Mouse (Mus musculus): ENCODE data around the gene Krt34. TPM values are rescaled to one million over a fixed set of nuclear protein-coding genes. Genes with fewer than 3 reads are reported as not detected.

Gene Krt34
- polyA plus RNA-seq, 1 experiment, result not detected

DNA sequence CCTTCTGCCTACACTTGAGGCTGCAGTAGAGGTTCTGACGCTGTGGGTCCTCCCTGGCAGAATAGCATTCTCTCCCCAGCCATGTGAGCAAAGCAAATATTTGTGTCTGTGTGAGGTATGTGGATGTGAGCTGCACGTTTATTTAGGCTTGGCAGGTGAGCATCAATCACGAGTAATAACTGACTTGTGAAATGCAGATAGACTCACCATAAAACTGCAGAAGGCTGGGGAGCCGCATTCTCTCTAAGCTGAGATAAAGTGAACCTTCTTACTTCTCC is 47.0 kb downstream of the Krt34 start:
- TF ChIP-seq POLR2A (IDR thresholded peaks at IDR 0.05; ENCODE audit: borderline replicate concordance, extremely low read depth, insufficient read depth, insufficient read length, poor library complexity, severe bottlenecking), result no peak
- no peak for TF ChIP-seq CTCF (IDR thresholded peaks at IDR 0.05; ENCODE audit: borderline replicate concordance, extremely low read depth, insufficient read depth, insufficient read length)
- DNase-seq (ENCODE audit: low read depth), result no peak

DNA sequence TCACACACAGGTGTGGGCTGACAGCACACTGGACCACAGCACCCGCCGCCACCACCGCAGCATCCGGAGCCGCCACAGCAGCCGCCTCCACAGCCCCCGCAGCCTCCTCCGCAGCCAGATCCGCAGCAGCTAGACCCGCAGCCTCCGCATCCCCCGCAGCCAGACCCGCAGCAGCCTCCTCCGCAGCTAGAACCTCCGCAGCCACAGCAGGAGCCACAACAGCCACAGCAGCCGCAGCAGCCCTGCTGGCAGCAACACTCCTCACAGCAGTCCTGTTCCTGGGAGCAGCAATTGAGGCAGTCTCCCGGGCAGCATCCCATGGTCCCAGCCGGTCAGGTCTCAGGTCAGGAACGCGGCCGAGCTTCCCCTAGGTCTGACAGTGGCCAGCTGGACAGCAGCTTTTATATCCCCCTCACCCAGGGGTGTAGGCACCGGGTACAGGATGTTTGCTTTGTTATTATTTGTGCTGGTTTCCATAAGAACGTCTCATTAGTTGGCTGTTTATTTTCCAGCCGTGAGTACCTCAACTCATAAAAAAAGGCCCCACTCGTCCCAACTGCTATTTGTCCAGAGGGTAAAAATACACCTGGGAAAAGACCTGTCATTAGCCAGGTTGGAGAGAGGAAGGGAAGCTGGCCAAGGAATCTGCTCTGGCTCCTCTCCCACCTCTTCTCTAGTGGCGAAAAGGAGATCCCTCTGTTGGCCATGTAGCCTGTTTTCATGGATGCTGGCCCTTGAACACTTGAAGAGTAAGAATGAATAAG is 47.6 kb downstream of the Krt34 start, which contains the start of gene Krtap17-1:
TSS of gene Krtap17-1 (minus strand) at position 375 of the 764 bp plus-strand sequence.
- no peak for TF ChIP-seq CTCF (IDR thresholded peaks at IDR 0.05; ENCODE audit: borderline replicate concordance, extremely low read depth, insufficient read depth, insufficient read length)
- peak; percentile 31 for DNase-seq (ENCODE audit: low read depth)

DNA sequence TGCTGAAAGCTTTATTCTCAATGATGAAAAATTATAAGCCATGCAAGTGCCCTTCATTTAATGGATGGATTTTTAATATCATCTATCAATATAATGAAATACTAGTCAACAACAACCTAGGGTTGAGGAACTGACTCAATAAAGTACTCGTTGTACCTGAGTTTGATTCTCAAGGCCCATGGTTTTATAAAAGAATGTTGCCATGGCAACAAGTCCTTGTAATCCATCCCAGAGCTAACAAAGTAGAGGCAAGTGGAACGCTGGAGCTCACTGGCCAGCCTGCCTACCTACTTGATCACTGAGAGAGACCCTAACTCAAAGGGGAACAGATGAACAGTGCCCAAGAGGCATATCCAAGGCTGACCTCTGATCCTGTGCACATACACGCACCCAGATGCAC is 50.8 kb downstream of the Krt34 start:
- TF ChIP-seq CTCF (IDR thresholded peaks at IDR 0.05; ENCODE audit: borderline replicate concordance, extremely low read depth, insufficient read depth, insufficient read length), result no peak
- TF ChIP-seq POLR2A (IDR thresholded peaks at IDR 0.05; ENCODE audit: borderline replicate concordance, extremely low read depth, insufficient read depth, insufficient read length, poor library complexity, severe bottlenecking), result no peak
- DNase-seq (ENCODE audit: low read depth), result peak; percentile 38

DNA sequence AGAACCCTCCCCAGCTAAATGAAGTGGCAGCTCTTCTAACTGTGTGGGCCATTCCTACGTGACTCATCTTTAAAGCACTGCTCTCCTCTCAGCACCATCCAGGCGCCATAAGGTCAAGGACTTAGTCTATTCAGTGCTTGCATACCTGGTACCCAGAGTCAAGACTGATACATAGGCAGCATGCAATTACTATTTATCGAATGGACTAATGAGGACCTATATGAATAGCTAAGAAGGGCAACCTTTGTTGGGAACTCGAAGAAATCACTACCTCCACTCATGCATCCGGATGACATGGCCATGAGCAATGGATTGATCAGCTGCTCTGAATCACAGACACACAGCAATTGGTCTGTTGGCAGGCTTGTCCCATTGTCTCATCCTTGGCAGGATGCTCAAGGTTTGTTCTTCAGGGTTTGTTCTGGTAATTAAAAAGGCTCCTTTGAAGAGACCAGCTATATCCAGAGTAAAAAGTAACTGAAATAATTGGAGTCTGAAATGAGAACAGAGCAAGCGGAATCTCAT is 51.4 kb downstream of the Krt34 start:
- no peak for DNase-seq (ENCODE audit: low read depth)
- no peak for TF ChIP-seq POLR2A (IDR thresholded peaks at IDR 0.05; ENCODE audit: borderline replicate concordance, extremely low read depth, insufficient read depth, insufficient read length, poor library complexity, severe bottlenecking)
- TF ChIP-seq CTCF (IDR thresholded peaks at IDR 0.05; ENCODE audit: borderline replicate concordance, extremely low read depth, insufficient read depth, insufficient read length), result no peak

DNA sequence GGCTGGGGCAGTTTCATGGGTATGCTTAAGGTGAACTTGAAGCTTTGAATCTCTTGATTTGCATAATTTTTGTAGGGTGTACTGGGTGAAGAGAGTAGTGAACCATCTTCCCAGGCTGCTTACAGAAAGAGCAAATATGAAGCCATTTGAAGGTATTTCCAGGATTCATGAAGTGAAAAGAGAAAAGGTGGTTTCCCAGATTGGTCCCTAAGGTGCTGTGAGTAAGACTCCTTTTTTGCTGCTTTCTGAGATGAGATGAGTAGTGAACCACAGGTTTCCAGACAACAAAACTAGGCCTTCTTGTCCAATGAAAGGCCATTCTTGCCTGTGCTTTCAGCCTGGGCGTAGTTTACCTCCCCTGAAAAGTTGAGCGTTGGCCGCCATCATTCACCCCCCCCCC is 52.8 kb downstream of the Krt34 start:
- no peak for DNase-seq (ENCODE audit: low read depth)

More for the DNA sequence above, 52.8 kb downstream of the Krt34 start:
- no peak for TF ChIP-seq POLR2A (IDR thresholded peaks at IDR 0.05; ENCODE audit: borderline replicate concordance, extremely low read depth, insufficient read depth, insufficient read length, poor library complexity, severe bottlenecking)
- TF ChIP-seq CTCF (IDR thresholded peaks at IDR 0.05; ENCODE audit: borderline replicate concordance, extremely low read depth, insufficient read depth, insufficient read length), result no peak

Other genes starting within 250 kb of the Krt34 start
- not detected in 2 replicates for gene Gm11596, start 248.1 kb downstream of the Krt34 start, polyA plus RNA-seq (2012; rRNA removed)
- gene Gm11569, start 242.6 kb downstream of the Krt34 start, polyA plus RNA-seq (2012; rRNA removed), result not detected in 2 replicates
- gene Gm11554, start 237.1 kb downstream of the Krt34 start, polyA plus RNA-seq (2012; rRNA removed), result not detected in 2 replicates
- not detected in 2 replicates for gene Krtap4-13, start 231.7 kb downstream of the Krt34 start, polyA plus RNA-seq (2012; rRNA removed)
- not detected in 2 replicates for gene Gm11564, start 225.9 kb downstream of the Krt34 start, polyA plus RNA-seq (2012; rRNA removed)
- not detected in 2 replicates for gene 2300003K06Rik, start 203.5 kb downstream of the Krt34 start, polyA plus RNA-seq (2012; rRNA removed)
- gene Krtap4-16, start 189.9 kb downstream of the Krt34 start, polyA plus RNA-seq (2012; rRNA removed), result not detected in 2 replicates
- gene Gm11568, start 183.6 kb downstream of the Krt34 start, polyA plus RNA-seq (2012; rRNA removed), result not detected in 2 replicates
- gene Gm11559, start 177.1 kb downstream of the Krt34 start, polyA plus RNA-seq (2012; rRNA removed), result not detected in 2 replicates
- gene Krtap9-1, start 168.2 kb downstream of the Krt34 start, polyA plus RNA-seq (2012; rRNA removed), result not detected in 2 replicates
- gene Gm11567, start 162.4 kb downstream of the Krt34 start, polyA plus RNA-seq (2012; rRNA removed), result not detected in 2 replicates
- gene Krtap31-1, start 133.6 kb downstream of the Krt34 start, polyA plus RNA-seq (2012; rRNA removed), result not detected in 2 replicates
- not detected in 2 replicates for gene Gm11565, start 126.8 kb downstream of the Krt34 start, polyA plus RNA-seq (2012; rRNA removed)
- gene Krtap31-2, start 105.3 kb downstream of the Krt34 start, polyA plus RNA-seq (2012; rRNA removed), result not detected in 2 replicates
- not detected in 2 replicates for gene Krtap9-5, start 93.1 kb downstream of the Krt34 start, polyA plus RNA-seq (2012; rRNA removed)
- not detected in 2 replicates for gene Krtap29-1, start 62.5 kb downstream of the Krt34 start, polyA plus RNA-seq (2012; rRNA removed)
- gene Krtap16-1, start 55.0 kb downstream of the Krt34 start, polyA plus RNA-seq (2012; rRNA removed), result 0.04 TPM in 1 of 2 replicates, not detected in the other
- gene Krtap17-1, start 47.6 kb downstream of the Krt34 start, polyA plus RNA-seq (2012; rRNA removed), result 0.19 and 0.27 TPM in 2 replicates
- not detected in 2 replicates for gene Krt33a, start 25.3 kb downstream of the Krt34 start, polyA plus RNA-seq (2012; rRNA removed)
- 0.04 TPM in 1 of 2 replicates, not detected in the other for gene Krt33b, start 11.7 kb downstream of the Krt34 start, polyA plus RNA-seq (2012; rRNA removed)
- gene Krt31, start 9.0 kb upstream of the Krt34 start, polyA plus RNA-seq (2012; rRNA removed), result not detected in 2 replicates
- gene Krt32, start 46.7 kb upstream of the Krt34 start, polyA plus RNA-seq (2012; rRNA removed), result not detected in 2 replicates
- gene Krt35, start 54.7 kb upstream of the Krt34 start, polyA plus RNA-seq (2012; rRNA removed), result not detected in 2 replicates
- gene Krt36, start 64.1 kb upstream of the Krt34 start, polyA plus RNA-seq (2012; rRNA removed), result not detected in 2 replicates
- gene Krt13, start 80.0 kb upstream of the Krt34 start, polyA plus RNA-seq (2012; rRNA removed), result not detected in 2 replicates
- gene Krt15, start 94.4 kb upstream of the Krt34 start, polyA plus RNA-seq (2012; rRNA removed), result 12.2 and 14.4 TPM in 2 replicates
- gene Krt19, start 107.1 kb upstream of the Krt34 start, polyA plus RNA-seq (2012; rRNA removed), result 5.4 and 6.3 TPM in 2 replicates
- gene Krt9, start 151.7 kb upstream of the Krt34 start, polyA plus RNA-seq (2012; rRNA removed), result 0.05 and 0.10 TPM in 2 replicates
- gene Krt14, start 166.0 kb upstream of the Krt34 start, polyA plus RNA-seq (2012; rRNA removed), result 22.8 and 36.6 TPM in 2 replicates
- 0.06 and 0.12 TPM in 2 replicates for gene Krt16, start 207.3 kb upstream of the Krt34 start, polyA plus RNA-seq (2012; rRNA removed)
- 2.1 and 6.1 TPM in 2 replicates for gene Krt17, start 219.5 kb upstream of the Krt34 start, polyA plus RNA-seq (2012; rRNA removed)
- gene Krt42, start 228.3 kb upstream of the Krt34 start, polyA plus RNA-seq (2012; rRNA removed), result 0.08 TPM in 1 of 2 replicates, not detected in the other

Data from brain, embryonic 14.5 days (tissue).